Mouse (Mus musculus) forebrain, postnatal 0 days (tissue): ENCODE measurements around the gene Snai1. TPM values are rescaled to one million over a fixed set of nuclear protein-coding genes. Genes with fewer than 3 reads are reported as not detected.

Experiments
- ATAC-seq: fragments of 200-750 bp; cut with Nextera tagmentation; 2 replicates; pipeline ENCODE4 v1.8.0; 2017; ENCODE audit warnings: mild to moderate bottlenecking, moderate library complexity
- DNase-seq: peaks from one replicate; pipeline ENCODE4 v3.0.0-alpha.2; 2015
- H3K27ac ChIP-seq: fragments of 300-500 bp; sonication (generic); 2 replicates; pipeline ENCODE4 v1.5.1; 2014; ENCODE audit warnings: low read depth, mild to moderate bottlenecking, antibody characterized with exemption, low read length, moderate library complexity, mixed read lengths
- H3K27me3 ChIP-seq: fragments of 300-500 bp; sonication (generic); 2 replicates; pipeline ENCODE4 v1.6.1; 2014; ENCODE audit warnings: mild to moderate bottlenecking, low read length, mixed read lengths; ENCODE audit not compliant: insufficient read depth
- H3K36me3 ChIP-seq: fragments of 300-500 bp; sonication (generic); 2 replicates; pipeline ENCODE4 v1.6.1; 2014; ENCODE audit warnings: mild to moderate bottlenecking, moderate library complexity; ENCODE audit not compliant: insufficient read depth
- H3K4me1 ChIP-seq: fragments of 300-500 bp; sonication (generic); 2 replicates; pipeline ENCODE4 v1.6.1; 2014; ENCODE audit warnings: antibody characterized with exemption; ENCODE audit not compliant: insufficient read depth
- H3K4me2 ChIP-seq: fragments of 300-500 bp; sonication (generic); 2 replicates; pipeline ENCODE4 v1.6.1; 2014; ENCODE audit warnings: low read depth, mild to moderate bottlenecking, moderate library complexity
- H3K4me3 ChIP-seq: fragments of 300-500 bp; sonication (generic); 2 replicates; pipeline ENCODE4 v1.5.1; 2014; ENCODE audit warnings: low read depth, low read length, mixed read lengths
- H3K9ac ChIP-seq: fragments of 300-500 bp; sonication (generic); 2 replicates; pipeline ENCODE4 v1.6.1; 2014; ENCODE audit warnings: mild to moderate bottlenecking
- H3K9me3 ChIP-seq: fragments of 300-500 bp; sonication (generic); 2 replicates; pipeline ENCODE4 v1.6.1; 2016; ENCODE audit warnings: low read length
- CTCF ChIP-seq: sonication (generic); IDR thresholded peaks from 2 replicates; pipeline ENCODE4 v1.5.1; 2016; ENCODE audit warnings: antibody characterized with exemption, control low read depth, low read depth
- WGBS: fragments of 180-500 bp; shearing (Covaris S2); extraction: QIAGEN DNeasy Blood & Tissue Kit; methylation state at CpG from one replicate; pipeline ENCODE4 v1.1.7; 2014; 5-methylcytosine and 5-hydroxymethylcytosine counted together
- polyA plus RNA-seq: library from polyadenylated mRNA; unstranded; fragments of >200 nt; fragmentation: Nextera tagmentation; extraction: Ambion mirVana; gene quantifications from 2 replicates; pipeline ENCODE4 v1.2.1, GENCODE M21; 2015
- total RNA-seq: library from RNA; depleted of rRNA; stranded (reverse); fragments of >200 nt; gene quantifications from 2 replicates; pipeline ENCODE4 v1.2.3, GENCODE M21; 2014

Snai1 gene
- total and polyA plus RNA-seq, 2 experiments from 2014 or later, result 1.4 to 4.4 TPM

GRCm38 (mm10) chr2:167551342-167551920 lies 13.4 kb downstream of the Snai1 start:
- Histone ChIP-seq H3K9me3 (no peaks in the 10 kb centered on the region), H3K27me3 (no peaks in the 10 kb centered on the region), H3K9ac (no peak overlapping the region), H3K4me1 (no peaks in the 10 kb centered on the region), H3K27ac (no peak overlapping the region), H3K4me3 (no peak overlapping the region), H3K36me3 (no peaks in the 10 kb centered on the region), H3K4me2 (no peak overlapping the region)
- TF ChIP-seq CTCF, result no peak
- WGBS, result 74% methylated on average over 8 of the region's 8 CpGs
- ATAC-seq (no peak), DNase-seq (no peak)

- DNase-seq (no peak), ATAC-seq (no peak; the same call in 1 of the 2 replicates)
- H3K9me3 ChIP-seq, result no peaks in the 10 kb centered on the region
- H3K4me2 ChIP-seq, result no peak overlapping the region
- no peak for TF ChIP-seq CTCF
- no peak overlapping the region for H3K27ac ChIP-seq
- WGBS, result 74% methylated on average over 4 of the region's 4 CpGs
- no peaks in the 10 kb centered on the region for H3K36me3 ChIP-seq
- no peaks in the 10 kb centered on the region for H3K4me1 ChIP-seq
- no peak overlapping the region for H3K4me3 ChIP-seq
- no peak overlapping the region for H3K9ac ChIP-seq
- H3K27me3 ChIP-seq, result no peaks in the 10 kb centered on the region
Observed at GRCm38 (mm10) chr2:167552292-167552691, 14.3 kb downstream of the Snai1 start.

- 24% methylated on average over 11 of the region's 11 CpGs for WGBS
- Histone ChIP-seq H3K4me1 (no peaks in the 10 kb centered on the region), H3K27me3 (no peaks in the 10 kb centered on the region), H3K36me3 (no peaks in the 10 kb centered on the region), H3K9me3 (no peaks in the 10 kb centered on the region), H3K4me2 (no peak overlapping the region), H3K27ac (no peak overlapping the region), H3K4me3 (no peak overlapping the region), H3K9ac (no peak overlapping the region)
- ATAC-seq (no peak), DNase-seq (no peak)
- TF ChIP-seq CTCF, result no peak
Observed at GRCm38 (mm10) chr2:167552927-167553402, 15.0 kb downstream of the Snai1 start.

- DNase-seq, result no peak
- H3K27ac ChIP-seq, result no peak overlapping the region
- TF ChIP-seq CTCF, result no peak
- H3K4me1 ChIP-seq, result no peaks in the 10 kb centered on the region
- no peak overlapping the region for H3K4me3 ChIP-seq
- H3K27me3 ChIP-seq, result no peaks in the 10 kb centered on the region; the same call in 1 of the 2 replicates
- 87% methylated on average over 5 of the region's 5 CpGs for WGBS
- no peak overlapping the region for H3K4me2 ChIP-seq
- no peak for ATAC-seq
- no peaks in the 10 kb centered on the region for H3K9me3 ChIP-seq
- no peaks in the 10 kb centered on the region for H3K36me3 ChIP-seq
- no peak overlapping the region for H3K9ac ChIP-seq
Observed at GRCm38 (mm10) chr2:167555766-167556165, 17.8 kb downstream of the Snai1 start.

GRCm38 (mm10) chr2:167559413-167559812 lies 21.4 kb downstream of the Snai1 start:
- ATAC-seq, result no peak

GRCm38 (mm10) chr2:167562101-167562500 lies 24.1 kb downstream of the Snai1 start:
- Histone ChIP-seq H3K27me3 (no peaks in the 10 kb centered on the region; the same call in 1 of the 2 replicates), H3K9me3 (no peaks in the 10 kb centered on the region), H3K4me1 (no peaks in the 10 kb centered on the region), H3K36me3 (no peaks in the 10 kb centered on the region), H3K27ac (no peak overlapping the region), H3K4me3 (no peak overlapping the region), H3K4me2 (no peak overlapping the region), H3K9ac (no peak overlapping the region)
- no peak for TF ChIP-seq CTCF
- 24% methylated on average over 8 of the region's 8 CpGs for WGBS
- peak; percentile 31 for DNase-seq
- ATAC-seq, result no peak

More at GRCm38 (mm10) chr2:167559413-167559812, 21.4 kb downstream of the Snai1 start:
- H3K27ac ChIP-seq, result no peak overlapping the region
- DNase-seq, result no peak
- 12% methylated on average over 27 of the region's 27 CpGs for WGBS
- peak overlapping the region; percentile 37; the same call in 1 of the 2 replicates for H3K9ac ChIP-seq
- H3K4me1 ChIP-seq, result no peaks in the 10 kb centered on the region
- H3K27me3 ChIP-seq, result no peaks in the 10 kb centered on the region; the same call in 1 of the 2 replicates
- no peaks in the 10 kb centered on the region for H3K36me3 ChIP-seq
- no peak for TF ChIP-seq CTCF
- H3K4me2 ChIP-seq, result peak overlapping the region; percentile 39
- H3K9me3 ChIP-seq, result no peaks in the 10 kb centered on the region
- H3K4me3 ChIP-seq, result no peak overlapping the region

GRCm38 (mm10) chr2:167563035-167563434 lies 25.0 kb downstream of the Snai1 start:
- H3K4me2 ChIP-seq, result no peak overlapping the region
- WGBS, result 73% methylated on average over 5 of the region's 5 CpGs
- no peaks in the 10 kb centered on the region for H3K36me3 ChIP-seq
- H3K27me3 ChIP-seq, result no peaks in the 10 kb centered on the region; the same call in 1 of the 2 replicates
- H3K4me3 ChIP-seq, result no peak overlapping the region
- ATAC-seq, result no peak
- no peak overlapping the region for H3K27ac ChIP-seq
- H3K9ac ChIP-seq, result no peak overlapping the region
- no peak for TF ChIP-seq CTCF
- DNase-seq, result no peak
- no peaks in the 10 kb centered on the region for H3K9me3 ChIP-seq
- no peaks in the 10 kb centered on the region for H3K4me1 ChIP-seq
